Mouse (Mus musculus) adrenal gland, postnatal 10 days (tissue): ENCODE results near the gene Ppfia4. TPM values are rescaled to one million over a fixed set of nuclear protein-coding genes. Genes with fewer than 3 reads are reported as not detected.

Experiments
- DNase-seq: peaks from one replicate; pipeline ENCODE4 v3.0.0; 2021; ENCODE audit warnings: mixed read lengths
- long read RNA-seq, 2 experiments: library from polyadenylated mRNA; stranded (forward); transcript quantifications; one replicate each; pipeline ENCODE4 v2.0.0; 2021
- total RNA-seq, 2 experiments: library from RNA; stranded (reverse); gene quantifications; 2 replicates each; pipeline ENCODE4 v1.2.3; 2021

The Ppfia4 gene
- 1 to 10 TPM; 1.5 to 3.0 TPM for total RNA-seq
- long read RNA-seq, experiment 1, partial matches to known transcripts: 1 of 3 reads
- long read RNA-seq, experiment 1, other reads (novel, unspliced or antisense): 1 of 3 reads
- long read RNA-seq, experiment 2, partial matches to known transcripts: 0 of 6 reads
- long read RNA-seq, experiment 2, other reads (novel, unspliced or antisense): 5 of 6 reads

DNA sequence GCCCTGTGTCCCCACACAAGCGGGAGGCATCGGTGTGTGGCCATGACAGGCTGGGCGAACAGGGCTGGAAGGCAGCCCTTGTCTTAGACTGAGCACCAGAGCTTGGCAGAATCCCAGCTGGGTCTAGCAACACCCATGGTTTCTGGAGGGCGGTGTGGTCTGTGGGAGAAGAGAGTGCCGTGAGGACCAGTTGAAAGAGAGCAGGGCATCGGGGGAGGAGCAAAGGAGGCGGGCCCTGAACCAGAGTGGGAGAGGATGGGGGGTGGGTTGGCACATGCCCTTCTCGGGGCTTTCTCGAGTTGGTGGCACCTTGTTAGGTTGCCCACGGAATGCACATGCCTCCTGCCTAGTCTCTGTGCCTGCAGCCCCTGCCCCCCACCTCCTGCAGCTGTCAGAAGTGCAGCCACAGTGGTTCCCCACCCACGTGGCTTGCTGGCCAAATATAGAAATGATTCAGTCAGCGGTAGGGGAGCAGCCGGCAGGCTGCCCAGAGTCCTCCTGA is at the start of gene Ppfia4:
Ppfia4 (minus strand) TSS at position 159 of the 502 bp plus-strand sequence.
- DNase-seq: peak; percentile 45

DNA sequence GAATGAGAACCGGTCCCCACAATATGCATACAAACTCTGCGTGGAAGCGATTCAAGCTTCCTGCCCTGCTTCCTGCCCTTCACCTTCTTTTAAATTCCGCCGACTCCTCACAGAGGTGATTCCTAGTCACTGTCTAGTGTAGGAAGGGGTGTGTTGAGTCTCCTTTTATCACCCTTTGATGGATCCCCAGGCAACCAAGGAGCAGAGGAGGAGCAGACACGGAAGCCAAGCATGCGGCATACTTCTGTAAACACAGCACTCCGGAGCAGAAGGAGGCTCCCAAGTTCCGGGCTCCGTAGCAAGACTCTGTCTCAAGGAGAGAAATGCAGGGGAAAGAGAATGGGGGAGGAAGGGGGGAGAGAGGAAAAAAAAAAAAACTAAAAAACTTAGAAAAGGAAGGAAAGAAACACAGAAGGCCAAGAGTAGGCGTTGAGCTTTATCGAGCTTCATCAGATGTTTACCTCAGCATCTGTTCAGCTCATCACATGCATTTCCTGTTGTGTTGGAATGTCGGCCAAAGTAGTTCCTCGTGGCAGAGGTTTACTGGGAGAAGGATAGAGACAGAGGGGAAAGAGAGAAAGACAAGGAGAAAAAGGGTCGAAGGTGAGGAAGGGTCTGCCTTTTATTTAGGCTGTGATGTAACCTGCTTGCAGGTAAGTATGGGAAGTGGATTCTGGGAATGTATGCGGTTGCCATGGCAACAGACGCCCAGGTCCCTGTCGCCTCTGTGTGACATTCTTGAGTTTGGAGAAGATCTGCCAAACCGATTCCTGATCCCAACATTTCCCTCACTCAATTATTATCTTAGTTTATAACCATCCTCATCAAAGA is 49.3 kb upstream of the Ppfia4 start:
- no peak for DNase-seq

DNA sequence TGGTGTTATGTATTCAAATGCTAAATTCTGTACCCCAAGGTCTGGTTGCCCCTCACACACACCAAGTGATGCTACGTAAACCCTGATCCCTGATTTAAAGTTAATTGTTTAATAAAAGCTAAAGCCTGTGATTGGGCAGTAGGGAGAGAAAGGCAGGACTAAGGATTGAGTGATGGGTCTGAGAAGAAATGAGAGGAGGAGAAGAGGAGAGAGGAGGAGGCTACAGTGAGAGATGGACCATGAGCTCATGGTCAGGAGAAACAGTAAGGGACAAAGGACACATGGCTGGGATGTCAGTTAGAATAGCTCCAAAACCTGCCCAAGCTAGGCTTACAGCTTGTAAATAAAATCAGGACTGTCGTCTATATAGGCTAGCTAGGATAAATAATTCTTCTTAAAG is 48.3 kb upstream of the Ppfia4 start:
- DNase-seq: no peak

DNA sequence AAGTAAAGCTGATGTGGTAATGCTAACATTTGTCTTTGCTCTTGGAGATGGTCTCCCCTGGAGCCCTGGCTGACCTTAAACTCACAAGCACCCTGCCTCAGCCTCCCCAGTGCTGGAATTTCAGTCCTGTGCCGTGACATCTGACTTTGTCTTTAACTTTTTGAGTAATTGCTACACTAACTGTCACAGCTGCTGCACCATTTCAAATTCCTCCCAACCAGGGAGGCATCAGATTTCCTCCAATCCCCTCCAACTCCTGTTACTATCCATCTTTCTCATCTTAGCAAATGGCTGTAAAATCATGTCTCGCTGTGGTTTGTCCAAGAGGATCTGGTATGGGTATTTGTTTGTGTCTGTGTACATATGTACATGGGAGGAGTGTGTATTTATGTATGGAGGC is 41.4 kb upstream of the Ppfia4 start:
- DNase-seq: no peak

DNA sequence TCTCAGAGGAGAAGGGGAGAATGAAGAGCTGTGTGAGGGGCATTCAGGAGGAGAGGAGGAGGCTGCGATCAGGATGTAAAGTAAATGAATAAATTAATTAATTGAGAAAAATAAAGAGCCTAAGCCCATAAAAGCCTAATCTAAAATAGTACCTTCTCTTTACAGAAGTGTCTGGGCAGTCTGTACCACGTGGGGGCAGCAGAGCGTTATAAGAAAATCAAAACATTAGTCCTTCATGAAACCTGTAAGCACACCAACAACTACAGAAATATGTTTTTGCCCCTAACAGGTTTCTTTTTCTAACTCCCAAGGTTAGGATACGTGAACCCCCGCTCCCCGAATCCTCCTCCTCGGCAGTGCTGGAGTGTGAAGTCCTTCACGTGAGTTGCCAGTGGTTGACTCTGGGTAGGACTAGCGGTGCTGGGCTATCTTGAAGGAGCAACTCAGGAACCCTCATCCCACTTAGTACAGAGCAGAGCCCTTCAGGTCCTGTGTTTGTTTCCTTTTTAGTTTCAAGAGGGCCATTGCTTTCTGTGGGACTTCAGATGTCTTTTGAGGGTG is 36.1 kb upstream of the Ppfia4 start:
- peak; percentile 82 for DNase-seq

DNA sequence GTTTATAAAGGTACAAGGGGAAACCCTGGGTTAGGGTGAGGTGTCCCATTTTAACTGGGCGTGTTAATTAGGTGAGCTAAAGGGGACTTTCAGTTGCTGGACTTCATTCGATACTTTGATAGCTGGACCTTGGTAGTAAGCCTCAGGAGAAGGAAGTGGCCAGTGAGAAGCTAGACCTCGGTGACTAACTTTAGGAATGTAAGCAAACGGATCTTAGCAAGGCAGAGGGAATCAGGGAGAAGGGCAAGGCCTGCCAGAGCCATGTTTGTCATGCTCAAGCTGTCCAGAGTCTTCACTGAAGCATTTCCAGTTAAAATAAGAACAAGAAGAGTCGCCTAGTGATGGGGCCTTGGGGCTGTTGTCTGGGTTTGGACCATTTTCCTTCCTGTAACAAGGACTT is 32.8 kb upstream of the Ppfia4 start:
- no peak for DNase-seq

DNA sequence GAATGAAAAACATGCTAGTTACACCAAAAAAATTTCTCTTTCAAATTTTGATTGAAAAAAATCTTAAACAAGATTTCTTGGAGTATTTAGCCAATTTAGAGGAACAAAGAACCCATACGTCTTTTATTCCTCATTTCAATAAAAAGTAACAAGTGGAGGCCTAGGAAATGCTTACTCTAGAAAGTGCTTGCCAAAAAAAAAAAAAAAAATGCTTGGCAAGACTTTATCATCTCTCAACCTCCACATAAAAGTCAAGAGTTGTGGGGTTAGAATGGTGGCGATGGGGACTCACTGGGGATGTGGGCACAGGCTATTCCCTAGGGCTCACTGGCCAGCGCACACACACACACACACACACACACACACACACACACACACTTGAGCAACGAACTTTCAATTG is 30.5 kb upstream of the Ppfia4 start:
- no peak for DNase-seq

DNA sequence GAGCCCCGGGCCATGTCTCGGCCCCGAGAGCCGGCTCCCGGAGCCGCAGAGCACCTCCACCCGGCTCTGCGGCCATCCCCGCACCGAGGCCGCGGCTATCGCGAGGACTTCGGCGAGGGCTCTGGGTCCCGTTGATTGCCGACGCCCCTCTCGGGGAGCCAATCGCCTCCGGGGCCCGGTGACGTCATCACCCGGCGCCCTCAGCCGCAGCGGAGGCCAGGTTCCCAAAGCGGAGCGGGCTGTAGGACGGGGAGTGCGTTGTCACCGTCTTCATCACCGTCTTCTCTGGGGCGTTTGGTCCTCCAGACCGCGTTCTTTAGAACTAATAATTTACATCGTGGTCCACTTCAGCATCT is 29.1 kb upstream of the Ppfia4 start, which contains the start of gene Tmem183a:
Tmem183a (minus strand) TSS at position 123 of the 356 bp plus-strand sequence.
- DNase-seq: peak; percentile 99

DNA sequence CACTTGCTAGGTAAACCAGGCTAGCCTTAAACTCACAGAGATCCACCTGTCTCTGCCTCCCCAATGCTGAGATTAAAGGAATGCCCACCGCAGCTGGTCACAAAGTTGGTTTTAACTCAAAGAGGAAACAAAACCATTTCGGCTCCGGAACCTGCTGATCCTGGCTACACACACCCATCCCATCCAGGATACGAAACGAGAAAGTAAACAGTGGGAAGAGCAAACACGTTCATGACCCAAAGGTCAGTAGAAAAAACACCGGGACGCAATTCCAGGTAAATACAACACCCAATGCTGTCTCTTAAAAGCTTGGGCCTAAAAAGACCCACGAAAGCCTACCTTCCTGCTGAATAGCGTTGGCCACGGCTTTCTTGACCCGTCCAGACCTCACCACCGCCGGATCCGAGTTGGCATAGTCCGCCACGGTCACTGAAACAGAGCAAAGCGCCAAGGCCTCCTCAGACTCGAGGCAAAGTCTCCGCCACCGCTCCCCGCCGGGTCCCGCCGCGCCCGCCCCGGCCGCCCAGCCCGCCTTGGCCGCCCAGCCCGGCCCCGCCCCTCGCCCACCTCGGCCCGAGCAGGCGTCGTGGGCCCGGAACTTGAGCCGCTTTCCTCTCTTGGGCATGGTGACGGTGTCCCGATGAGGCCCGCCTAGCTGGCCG is 28.6 kb upstream of the Ppfia4 start:
- no peak for DNase-seq

DNA sequence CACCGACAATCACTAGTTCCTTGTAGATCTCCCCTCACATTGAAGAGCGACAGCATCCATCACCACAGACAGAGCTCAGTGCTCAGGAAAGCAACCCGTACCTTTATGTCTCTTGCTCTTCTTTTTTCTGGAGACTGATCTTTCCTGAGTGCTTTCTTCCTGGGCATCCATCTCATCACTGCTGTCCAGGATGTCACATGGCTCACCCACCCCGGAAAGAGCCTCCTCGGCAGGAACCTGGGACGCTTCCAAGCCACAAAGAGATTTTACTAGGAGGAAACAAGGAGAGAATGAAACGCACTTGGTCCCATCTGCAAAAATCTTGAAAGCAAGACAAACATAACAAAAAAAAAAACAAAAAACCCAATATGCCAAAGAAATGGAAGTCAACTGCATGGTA is 27.9 kb upstream of the Ppfia4 start:
- DNase-seq: no peak

DNA sequence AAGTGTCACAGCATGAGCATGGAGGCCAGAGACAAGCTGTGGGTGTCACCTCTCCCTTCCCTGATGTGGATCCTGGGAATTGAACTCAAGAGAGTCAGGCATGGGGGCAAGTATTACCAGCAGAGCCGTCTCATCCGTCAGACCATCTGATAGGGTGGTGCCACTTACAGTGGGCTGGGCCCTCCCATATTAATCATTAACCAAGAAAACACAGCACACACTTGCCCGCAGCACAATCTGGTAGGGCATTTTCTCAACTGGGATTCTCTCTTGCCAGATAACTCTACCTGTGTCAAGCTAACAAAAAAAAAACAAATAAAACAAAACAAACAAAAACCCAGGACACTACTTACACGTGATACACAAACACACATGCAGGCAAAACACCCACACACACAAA is 24.7 kb upstream of the Ppfia4 start:
- no peak for DNase-seq

DNA sequence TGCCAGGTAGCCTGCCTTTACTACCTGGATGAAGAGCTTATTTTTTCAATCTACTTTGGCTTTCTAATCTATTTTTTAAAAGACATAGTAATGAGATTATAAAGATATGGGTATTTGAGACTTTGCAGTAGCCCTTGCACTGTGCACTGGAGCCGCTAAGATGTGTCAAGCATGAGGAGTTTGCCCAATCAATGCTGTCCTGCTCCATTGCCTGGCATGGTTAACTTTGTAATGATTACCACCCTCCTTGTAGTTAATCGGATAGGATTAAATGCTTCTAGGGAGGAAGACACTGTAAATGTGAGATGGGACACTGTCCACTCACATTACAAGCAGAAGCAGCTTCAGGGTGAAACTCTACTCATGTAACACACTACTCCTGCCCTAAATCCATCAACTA is 20.6 kb upstream of the Ppfia4 start:
- no peak for DNase-seq

DNA sequence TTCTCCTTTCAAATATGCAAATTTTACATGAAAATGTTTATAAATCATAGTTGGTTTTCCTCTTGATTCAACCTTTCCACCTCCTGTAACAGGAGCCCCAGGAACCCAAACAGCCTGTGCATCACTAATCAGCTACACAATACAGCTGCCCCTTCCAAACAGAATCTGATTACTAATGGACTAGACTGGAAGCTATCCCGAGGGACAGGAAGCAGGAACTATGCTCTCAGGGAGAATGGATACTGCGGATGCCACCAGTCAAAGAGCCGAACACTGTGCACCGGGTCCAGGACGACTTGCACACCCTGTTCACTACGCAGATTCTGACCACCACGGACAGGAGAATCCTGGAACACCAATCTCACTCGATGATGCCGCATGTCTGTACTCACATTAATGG is 15.1 kb upstream of the Ppfia4 start:
- no peak for DNase-seq

DNA sequence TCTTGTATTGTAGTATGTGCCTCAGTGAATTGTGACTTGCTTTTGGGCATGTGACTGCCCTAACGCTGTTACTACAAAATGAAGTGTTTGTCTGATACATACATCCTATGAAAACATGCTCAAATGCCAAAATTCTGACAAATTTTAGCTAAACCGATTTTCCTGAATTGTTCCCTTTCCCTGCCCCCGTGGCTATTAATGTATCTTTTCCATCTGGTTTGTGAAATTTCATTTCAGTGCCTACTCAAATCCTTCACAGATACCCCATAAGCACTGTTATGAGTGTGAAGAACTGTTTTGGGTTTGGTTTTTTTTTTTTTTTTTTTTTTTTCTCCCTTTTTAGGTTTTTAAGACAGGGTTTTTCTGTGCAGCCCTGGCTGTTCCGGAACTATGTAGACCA is 12.3 kb upstream of the Ppfia4 start:
- no peak for DNase-seq

DNA sequence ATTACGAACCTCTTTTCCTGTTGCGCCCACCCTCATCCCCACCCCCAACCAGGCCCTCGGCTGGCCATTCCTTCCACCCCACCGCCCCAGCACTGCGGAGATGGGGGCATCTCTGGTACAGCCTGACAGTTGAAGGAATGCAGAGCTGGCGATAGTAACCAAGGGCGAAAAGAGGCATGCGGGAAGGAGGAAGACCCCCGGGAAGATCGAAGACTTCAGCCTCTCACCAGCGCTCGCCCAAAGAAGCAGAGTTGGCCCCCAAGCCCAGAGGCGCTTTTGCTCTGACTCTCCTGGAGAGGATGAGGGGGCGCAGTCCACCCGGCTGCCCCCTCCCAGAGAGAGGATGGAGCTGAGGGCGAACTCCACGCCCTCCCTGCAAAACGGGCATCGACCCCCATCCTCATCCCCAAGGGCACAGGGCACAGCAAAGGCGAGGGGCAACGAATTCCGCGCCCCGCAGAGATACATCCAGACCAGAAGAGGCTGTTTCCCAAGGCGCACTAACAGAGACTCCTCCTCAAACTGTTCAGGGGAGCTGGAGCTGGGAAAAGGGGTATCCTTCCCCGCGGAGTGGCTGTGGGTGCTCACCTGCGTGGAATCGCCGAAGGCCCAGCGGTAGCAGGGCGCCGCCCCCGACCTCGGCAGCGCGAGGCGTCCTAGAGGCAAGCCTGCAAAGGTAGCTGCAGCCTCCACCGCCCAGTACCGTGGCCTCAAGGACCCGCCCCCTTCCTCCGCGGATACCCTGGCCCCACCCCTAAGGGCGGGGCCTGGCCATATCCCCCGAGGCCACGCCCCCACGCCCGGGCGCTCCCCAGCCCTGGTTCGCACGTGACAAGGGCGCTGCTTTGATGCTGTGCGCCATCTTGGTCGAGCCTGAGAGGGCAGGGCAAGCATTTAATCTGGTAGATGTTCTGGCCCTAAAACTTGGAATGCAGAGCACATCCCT is 11.6 kb upstream of the Ppfia4 start:
- DNase-seq: peak; percentile 89

DNA sequence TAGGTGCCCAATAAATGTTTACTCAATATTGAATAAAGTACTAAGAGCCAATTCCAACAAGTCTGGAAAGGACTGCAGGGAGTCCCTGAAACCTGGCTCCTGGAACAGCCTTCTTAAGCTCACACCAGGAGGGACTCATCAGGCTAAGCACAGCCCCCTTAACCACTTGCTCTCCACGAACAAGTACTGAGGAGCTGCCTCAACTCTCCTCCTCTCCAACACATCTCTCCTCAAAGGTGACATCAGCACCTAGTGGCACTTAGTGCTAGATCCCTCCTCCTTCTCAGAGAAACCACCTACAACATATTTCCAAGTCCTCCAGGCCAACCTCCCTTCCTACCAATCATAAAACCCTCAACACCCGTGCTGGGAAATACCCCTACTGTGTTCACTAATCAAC is 10.8 kb upstream of the Ppfia4 start:
- DNase-seq: no peak

DNA sequence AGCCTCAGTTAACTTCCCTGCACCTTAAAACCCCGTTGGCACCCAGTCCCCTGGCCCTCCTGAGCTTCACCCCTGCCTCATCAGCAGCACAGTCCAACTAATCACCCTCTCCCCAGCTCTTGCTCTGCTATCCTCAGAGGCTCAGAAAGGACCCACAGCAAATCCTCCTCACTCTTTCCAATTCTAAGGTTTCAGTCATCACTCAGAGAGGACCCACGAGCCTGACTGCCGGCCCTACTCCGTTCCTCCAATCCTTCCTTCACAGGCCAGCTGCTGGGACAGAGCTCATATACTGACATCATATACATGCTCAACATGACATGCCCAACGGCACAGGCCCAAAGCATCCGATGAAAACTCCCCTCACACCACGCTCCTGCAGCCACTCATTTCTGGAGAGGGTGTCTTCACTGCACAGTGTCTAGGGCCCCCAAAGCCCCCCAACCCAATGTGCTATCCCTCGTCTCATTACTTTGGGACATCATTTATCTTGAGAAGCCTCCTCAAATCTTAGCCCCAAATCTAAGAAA is 10.1 kb upstream of the Ppfia4 start:
- DNase-seq: no peak

DNA sequence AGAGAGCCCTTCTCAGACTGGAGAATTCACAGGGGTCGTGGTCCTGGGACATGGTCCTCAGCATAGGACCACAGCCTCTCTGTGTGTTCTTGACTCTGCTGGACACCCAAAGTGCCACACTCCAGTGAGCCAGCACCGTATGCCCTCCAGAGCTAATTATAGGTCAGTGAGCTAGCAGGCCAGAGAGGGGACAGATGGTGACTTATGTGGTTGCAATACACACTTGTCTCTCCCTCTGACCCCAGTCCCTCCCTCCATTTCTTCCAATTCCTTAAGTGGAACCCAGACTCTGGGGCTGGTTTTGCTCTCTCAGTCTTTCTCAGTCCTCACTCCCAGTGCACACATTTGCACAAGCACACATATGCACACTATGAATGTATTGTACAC is 9.5 kb upstream of the Ppfia4 start:
- DNase-seq: no peak

DNA sequence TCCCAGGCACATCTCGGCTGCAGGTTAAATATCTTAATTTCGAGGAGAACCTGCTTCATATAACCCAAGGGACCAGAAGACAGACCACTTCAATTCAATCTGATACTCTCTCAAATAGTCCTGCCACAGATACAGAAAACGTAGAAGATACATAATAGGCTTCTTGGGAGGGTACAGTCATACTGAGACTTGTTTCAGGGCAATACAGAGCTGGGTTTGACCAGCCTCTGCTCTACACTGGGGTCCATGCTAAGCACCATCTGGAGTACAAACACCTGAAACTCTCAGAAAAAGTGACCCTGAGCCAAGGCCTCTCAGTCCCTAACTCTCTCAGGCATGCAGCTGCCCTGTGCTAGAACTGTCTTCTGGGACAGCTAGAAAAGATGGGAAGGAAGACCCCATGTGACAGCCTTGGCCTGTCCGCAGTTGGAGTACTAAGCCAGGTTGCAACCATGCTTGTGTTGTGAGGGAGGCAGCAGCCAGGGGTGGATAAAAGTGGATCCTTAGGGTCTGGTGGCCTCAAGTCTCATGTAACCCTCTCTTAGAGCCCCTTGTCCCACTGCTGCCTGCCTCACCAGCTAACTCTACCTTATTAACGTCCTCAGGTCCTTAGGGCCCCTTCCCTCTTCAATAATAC is 9.0 kb upstream of the Ppfia4 start:
- DNase-seq: no peak

DNA sequence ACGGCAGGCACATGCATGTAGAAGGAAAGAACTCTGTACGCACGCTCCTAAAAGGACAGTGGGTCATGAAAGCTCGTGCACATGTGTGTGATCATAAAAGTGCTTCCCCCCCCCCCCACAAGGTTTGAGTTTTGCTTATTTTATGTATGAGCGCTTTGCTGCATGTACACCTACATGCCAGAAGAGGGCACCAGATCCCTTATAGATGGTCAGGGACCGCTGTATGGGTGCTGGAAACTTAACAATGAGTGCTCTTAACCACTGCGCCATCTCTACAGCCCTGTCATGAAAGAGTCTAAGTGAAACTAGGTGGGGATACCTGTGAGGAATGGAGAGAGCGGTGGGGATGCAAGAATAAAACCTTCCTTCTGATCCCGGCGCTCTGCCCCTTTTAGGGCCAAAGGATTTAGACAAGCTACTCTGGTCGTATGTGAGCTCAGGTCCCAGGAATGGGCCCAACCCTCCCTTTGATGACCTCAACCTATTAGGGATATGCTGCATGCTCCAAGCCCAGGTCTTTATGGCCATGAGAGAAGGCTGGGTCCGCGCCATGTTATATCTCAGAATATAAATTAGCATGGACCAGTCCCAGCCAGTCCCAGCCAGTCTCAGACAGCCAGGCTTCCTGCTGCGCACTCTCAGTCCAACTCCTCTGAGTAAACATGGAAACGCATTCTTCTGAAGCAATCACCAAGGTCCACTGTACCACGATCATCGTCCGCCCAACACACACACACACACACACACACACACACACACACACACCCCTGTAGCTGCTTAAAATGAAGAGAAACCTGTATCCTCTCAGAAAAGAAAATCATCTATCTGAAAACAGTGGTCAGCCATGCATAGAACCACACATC is 7.3 kb upstream of the Ppfia4 start:
- DNase-seq: no peak
